Mouse (Mus musculus): ENCODE results near the gene Celsr2. TPM values are rescaled to one million over a fixed set of nuclear protein-coding genes. Genes with fewer than 3 reads are reported as not detected.

The Celsr2 gene
- polyA plus RNA-seq (2017; shearing (Covaris generic)) = 1.1 TPM

GRCm38 (mm10) chr3:108414857-108415830, at the start of gene Celsr2:
Gene Celsr2 (minus strand): TSS chr3:108415552.

GRCm38 (mm10) chr3:108444698-108445365, 29.5 kb upstream of the Celsr2 start, which contains the start of gene Sars:
Gene Sars (minus strand): TSS chr3:108445209.

GRCm38 (mm10) chr3:108383485-108384354, 31.6 kb downstream of the Celsr2 start, which contains the start of gene Psrc1:
Gene Psrc1 (plus strand): TSS chr3:108383839.

GRCm38 (mm10) chr3:108364270-108364995, 50.9 kb downstream of the Celsr2 start, which contains the start of gene Mybphl:
Gene Mybphl (plus strand): TSS chr3:108364911.

Other genes with a start within 250 kb of the Celsr2 start
- gene Amigo1, start 229.2 kb downstream of the Celsr2 start, polyA plus RNA-seq (2017; shearing (Covaris generic)) = 1.6 TPM
- gene Cyb561d1, start 214.3 kb downstream of the Celsr2 start, polyA plus RNA-seq (2017; shearing (Covaris generic)) = 19.6 TPM
- gene Atxn7l2, start 204.6 kb downstream of the Celsr2 start, polyA plus RNA-seq (2017; shearing (Covaris generic)) = 24.0 TPM
- not detected for gene Sypl2, start 188.9 kb downstream of the Celsr2 start, polyA plus RNA-seq (2017; shearing (Covaris generic))
- 62.3 TPM for gene Psma5, start 158.6 kb downstream of the Celsr2 start, polyA plus RNA-seq (2017; shearing (Covaris generic))
- not detected for gene Sort1, start 131.5 kb downstream of the Celsr2 start, polyA plus RNA-seq (2017; shearing (Covaris generic))
- gene Mybphl, start 50.6 kb downstream of the Celsr2 start, polyA plus RNA-seq (2017; shearing (Covaris generic)) = not detected
- gene Psrc1, start 31.7 kb downstream of the Celsr2 start, polyA plus RNA-seq (2017; shearing (Covaris generic)) = 0.27 TPM
- gene Sars, start 29.7 kb upstream of the Celsr2 start, polyA plus RNA-seq (2017; shearing (Covaris generic)) = 150 TPM
- not detected for gene 1700013F07Rik, start 118.6 kb upstream of the Celsr2 start, polyA plus RNA-seq (2017; shearing (Covaris generic))
- 0.06 TPM for gene 5330417C22Rik, start 121.0 kb upstream of the Celsr2 start, polyA plus RNA-seq (2017; shearing (Covaris generic))
- 47.1 TPM for gene Tmem167b, start 146.9 kb upstream of the Celsr2 start, polyA plus RNA-seq (2017; shearing (Covaris generic))
- gene Taf13, start 156.1 kb upstream of the Celsr2 start, polyA plus RNA-seq (2017; shearing (Covaris generic)) = 34.2 TPM
- 17.4 TPM for gene Wdr47, start 175.7 kb upstream of the Celsr2 start, polyA plus RNA-seq (2017; shearing (Covaris generic))
- 44.3 TPM for gene Clcc1, start 238.4 kb upstream of the Celsr2 start, polyA plus RNA-seq (2017; shearing (Covaris generic))

Data from naive thymus-derived CD4-positive, alpha-beta T cell, adult 5 months (primary cell).